Mouse (Mus musculus): ENCODE data around the gene Zc3h12c. TPM values are rescaled to one million over a fixed set of nuclear protein-coding genes. Genes with fewer than 3 reads are reported as not detected.

Zc3h12c gene
- polyA plus RNA-seq, 1 experiment from 2014 or later, result 9.9 TPM

- H3K27me3 ChIP-seq (replicated peaks; ENCODE audit: control insufficient read depth, insufficient read depth, low read length), result no peaks in the 10 kb centered on the region
- no peak overlapping the region for H3K4me3 ChIP-seq (ENCODE audit: low read depth, low read length)
- no peak overlapping the region for H3K27ac ChIP-seq (ENCODE audit: low read depth, low read length)
- peaks cover 3% of the 10 kb centered on the region; the same call in 1 of the 2 replicates for H3K36me3 ChIP-seq (ENCODE audit: control insufficient read depth, insufficient read depth, low read length)
- no peak overlapping the region for H3K9ac ChIP-seq (ENCODE audit: low read length)
- ATAC-seq (peak; percentile 54), DNase-seq (ENCODE audit: low spot score) (peak; percentile 51)
- no peaks in the 10 kb centered on the region for H3K9me3 ChIP-seq (replicated peaks; ENCODE audit: control insufficient read depth, low read length)
- H3K4me2 ChIP-seq (ENCODE audit: low read length), result no peak overlapping the region
- 74% methylated on average over 13 of the region's 13 CpGs for WGBS
- no peaks in the 10 kb centered on the region for H3K4me1 ChIP-seq (ENCODE audit: control insufficient read depth, insufficient read depth, low read length)
Measured at GRCm38 (mm10) chr9:52102060-52102844, 66.1 kb downstream of the Zc3h12c start.

- no peak overlapping the region for H3K4me2 ChIP-seq (ENCODE audit: low read length)
- WGBS, result 94% methylated on average over 14 of the region's 14 CpGs
- no peaks in the 10 kb centered on the region for H3K4me1 ChIP-seq (ENCODE audit: control insufficient read depth, insufficient read depth, low read length)
- DNase-seq (ENCODE audit: low spot score) (no peak), ATAC-seq (no peak)
- no peaks in the 10 kb centered on the region for H3K27me3 ChIP-seq (replicated peaks; ENCODE audit: control insufficient read depth, insufficient read depth, low read length)
- H3K9me3 ChIP-seq (replicated peaks; ENCODE audit: control insufficient read depth, low read length), result no peaks in the 10 kb centered on the region
- no peak overlapping the region for H3K9ac ChIP-seq (ENCODE audit: low read length)
- peaks cover 3% of the 10 kb centered on the region; the same call in 1 of the 2 replicates for H3K36me3 ChIP-seq (ENCODE audit: control insufficient read depth, insufficient read depth, low read length)
- no peak overlapping the region for H3K27ac ChIP-seq (ENCODE audit: low read depth, low read length)
- no peak overlapping the region for H3K4me3 ChIP-seq (ENCODE audit: low read depth, low read length)
Measured at GRCm38 (mm10) chr9:52100426-52100825, 67.9 kb downstream of the Zc3h12c start.

GRCm38 (mm10) chr9:52098600-52098999 is 69.8 kb downstream of the Zc3h12c start:
- peak; percentile 73 for ATAC-seq
- Histone ChIP-seq H3K36me3 (ENCODE audit: control insufficient read depth, insufficient read depth, low read length) (peaks cover 3% of the 10 kb centered on the region; the same call in 1 of the 2 replicates), H3K27ac (ENCODE audit: low read depth, low read length) (no peak overlapping the region), H3K9ac (ENCODE audit: low read length) (no peak overlapping the region), H3K4me2 (ENCODE audit: low read length) (no peak overlapping the region), H3K4me3 (ENCODE audit: low read depth, low read length) (no peak overlapping the region), H3K9me3 (replicated peaks; ENCODE audit: control insufficient read depth, low read length) (no peaks in the 10 kb centered on the region), H3K4me1 (ENCODE audit: control insufficient read depth, insufficient read depth, low read length) (no peaks in the 10 kb centered on the region), H3K27me3 (replicated peaks; ENCODE audit: control insufficient read depth, insufficient read depth, low read length) (no peaks in the 10 kb centered on the region)
- under 1% methylated on average over 7 of the region's 7 CpGs for WGBS
- peak; percentile 84 for DNase-seq (ENCODE audit: low spot score)

- no peak overlapping the region for H3K9ac ChIP-seq (ENCODE audit: low read length)
- H3K4me2 ChIP-seq (ENCODE audit: low read length), result no peak overlapping the region
- WGBS, result 0% methylated on average over 1 of the region's 1 CpGs
- H3K27ac ChIP-seq (ENCODE audit: low read depth, low read length), result no peak overlapping the region
- peaks cover 3% of the 10 kb centered on the region; the same call in 1 of the 2 replicates for H3K36me3 ChIP-seq (ENCODE audit: control insufficient read depth, insufficient read depth, low read length)
- no peak overlapping the region for H3K4me3 ChIP-seq (ENCODE audit: low read depth, low read length)
- no peaks in the 10 kb centered on the region for H3K27me3 ChIP-seq (replicated peaks; ENCODE audit: control insufficient read depth, insufficient read depth, low read length)
- DNase-seq (ENCODE audit: low spot score), result no peak
- H3K4me1 ChIP-seq (ENCODE audit: control insufficient read depth, insufficient read depth, low read length), result no peaks in the 10 kb centered on the region
- ATAC-seq, result no peak
- no peaks in the 10 kb centered on the region for H3K9me3 ChIP-seq (replicated peaks; ENCODE audit: control insufficient read depth, low read length)
Measured at GRCm38 (mm10) chr9:52097386-52097785, 71.0 kb downstream of the Zc3h12c start.

GRCm38 (mm10) chr9:52095666-52096065 is 72.7 kb downstream of the Zc3h12c start:
- Histone ChIP-seq H3K4me2 (ENCODE audit: low read length) (no peak overlapping the region), H3K4me1 (ENCODE audit: control insufficient read depth, insufficient read depth, low read length) (no peaks in the 10 kb centered on the region), H3K27ac (ENCODE audit: low read depth, low read length) (no peak overlapping the region), H3K9me3 (replicated peaks; ENCODE audit: control insufficient read depth, low read length) (no peaks in the 10 kb centered on the region), H3K4me3 (ENCODE audit: low read depth, low read length) (no peak overlapping the region), H3K36me3 (ENCODE audit: control insufficient read depth, insufficient read depth, low read length) (no peaks in the 10 kb centered on the region; the same call in 1 of the 2 replicates), H3K9ac (ENCODE audit: low read length) (no peak overlapping the region), H3K27me3 (replicated peaks; ENCODE audit: control insufficient read depth, insufficient read depth, low read length) (no peaks in the 10 kb centered on the region)
- no peak for DNase-seq (ENCODE audit: low spot score)
- WGBS, result 95% methylated on average over 3 of the region's 3 CpGs
- no peak for ATAC-seq

GRCm38 (mm10) chr9:52094471-52094980 is 73.8 kb downstream of the Zc3h12c start:
- H3K27ac ChIP-seq (ENCODE audit: low read depth, low read length), result no peak overlapping the region
- WGBS, result 85% methylated on average over 10 of the region's 10 CpGs
- no peaks in the 10 kb centered on the region for H3K9me3 ChIP-seq (replicated peaks; ENCODE audit: control insufficient read depth, low read length)
- DNase-seq (ENCODE audit: low spot score), result no peak
- H3K4me1 ChIP-seq (ENCODE audit: control insufficient read depth, insufficient read depth, low read length), result no peaks in the 10 kb centered on the region
- H3K36me3 ChIP-seq (ENCODE audit: control insufficient read depth, insufficient read depth, low read length), result peaks cover 4% of the 10 kb centered on the region
- H3K27me3 ChIP-seq (replicated peaks; ENCODE audit: control insufficient read depth, insufficient read depth, low read length), result no peaks in the 10 kb centered on the region
- no peak overlapping the region for H3K4me2 ChIP-seq (ENCODE audit: low read length)
- no peak overlapping the region for H3K9ac ChIP-seq (ENCODE audit: low read length)
- ATAC-seq, result no peak
- H3K4me3 ChIP-seq (ENCODE audit: low read depth, low read length), result no peak overlapping the region

GRCm38 (mm10) chr9:52094016-52094415 is 74.4 kb downstream of the Zc3h12c start:
- Histone ChIP-seq H3K27ac (ENCODE audit: low read depth, low read length) (no peak overlapping the region), H3K9me3 (replicated peaks; ENCODE audit: control insufficient read depth, low read length) (no peaks in the 10 kb centered on the region), H3K27me3 (replicated peaks; ENCODE audit: control insufficient read depth, insufficient read depth, low read length) (no peaks in the 10 kb centered on the region), H3K4me3 (ENCODE audit: low read depth, low read length) (no peak overlapping the region), H3K4me1 (ENCODE audit: control insufficient read depth, insufficient read depth, low read length) (no peaks in the 10 kb centered on the region), H3K4me2 (ENCODE audit: low read length) (no peak overlapping the region), H3K9ac (ENCODE audit: low read length) (no peak overlapping the region), H3K36me3 (ENCODE audit: control insufficient read depth, insufficient read depth, low read length) (peaks cover 6% of the 10 kb centered on the region)
- WGBS, result 89% methylated on average over 5 of the region's 5 CpGs
- no peak for DNase-seq (ENCODE audit: low spot score)
- ATAC-seq, result no peak

GRCm38 (mm10) chr9:52093108-52093507 is 75.3 kb downstream of the Zc3h12c start:
- Histone ChIP-seq H3K4me1 (ENCODE audit: control insufficient read depth, insufficient read depth, low read length) (no peaks in the 10 kb centered on the region), H3K9me3 (replicated peaks; ENCODE audit: control insufficient read depth, low read length) (no peaks in the 10 kb centered on the region), H3K4me3 (ENCODE audit: low read depth, low read length) (no peak overlapping the region), H3K27me3 (replicated peaks; ENCODE audit: control insufficient read depth, insufficient read depth, low read length) (no peaks in the 10 kb centered on the region), H3K4me2 (ENCODE audit: low read length) (no peak overlapping the region), H3K9ac (ENCODE audit: low read length) (no peak overlapping the region), H3K27ac (ENCODE audit: low read depth, low read length) (no peak overlapping the region), H3K36me3 (ENCODE audit: control insufficient read depth, insufficient read depth, low read length) (peaks cover 12% of the 10 kb centered on the region)
- ATAC-seq (no peak), DNase-seq (ENCODE audit: low spot score) (no peak)
- 69% methylated on average over 8 of the region's 8 CpGs for WGBS

- Histone ChIP-seq H3K9ac (ENCODE audit: low read length) (no peak overlapping the region), H3K27me3 (replicated peaks; ENCODE audit: control insufficient read depth, insufficient read depth, low read length) (no peaks in the 10 kb centered on the region), H3K4me3 (ENCODE audit: low read depth, low read length) (no peak overlapping the region), H3K4me2 (ENCODE audit: low read length) (no peak overlapping the region), H3K9me3 (replicated peaks; ENCODE audit: control insufficient read depth, low read length) (no peaks in the 10 kb centered on the region), H3K36me3 (ENCODE audit: control insufficient read depth, insufficient read depth, low read length) (peaks cover 18% of the 10 kb centered on the region), H3K27ac (ENCODE audit: low read depth, low read length) (no peak overlapping the region), H3K4me1 (ENCODE audit: control insufficient read depth, insufficient read depth, low read length) (no peaks in the 10 kb centered on the region)
- 96% methylated on average over 5 of the region's 5 CpGs for WGBS
- no peak for ATAC-seq
- no peak for DNase-seq (ENCODE audit: low spot score)
Measured at GRCm38 (mm10) chr9:52092311-52092710, 76.1 kb downstream of the Zc3h12c start.
